Mouse (Mus musculus): ENCODE data around the gene Nipsnap3a. TPM values are rescaled to one million over a fixed set of nuclear protein-coding genes. Genes with fewer than 3 reads are reported as not detected.

The Nipsnap3a gene
- polyA plus RNA-seq (2015; fragmentation: Nextera tagmentation; extraction: Ambion mirVana) = not detected in 2 replicates

DNA sequence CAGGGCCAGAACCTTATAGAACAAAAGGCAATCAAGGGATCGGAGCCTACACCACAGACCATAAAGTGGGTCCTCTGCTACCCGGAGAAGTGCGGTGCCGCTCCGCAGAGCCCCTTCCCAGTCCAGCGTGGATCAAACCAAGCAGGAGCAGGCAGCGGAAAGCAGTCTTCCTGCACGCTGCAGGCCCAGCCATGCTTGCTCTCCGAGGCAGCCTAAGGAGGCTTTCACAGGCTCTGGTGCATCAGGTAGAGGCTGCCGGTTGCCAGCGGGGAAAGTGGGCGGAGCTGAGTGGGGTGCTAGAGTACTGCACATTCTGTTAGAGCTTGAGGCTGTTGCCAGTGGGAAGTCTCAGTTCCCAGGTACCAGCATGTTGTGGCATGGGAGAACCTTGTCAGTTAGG lies at the start of gene Nipsnap3a:
TSS of gene Nipsnap3a (plus strand) at position 25 of the 400 bp plus-strand sequence.
- Histone ChIP-seq H3K36me3 (ENCODE audit: control insufficient read depth, insufficient read depth) (no peaks in the 10 kb centered on the region), H3K4me1 (ENCODE audit: control insufficient read depth, low read depth, low read length) (no peaks in the 10 kb centered on the region), H3K9ac (ENCODE audit: low read depth, low read length) (no peak within 1 kb of the TSS), H3K27me3 (ENCODE audit: control insufficient read depth, insufficient read depth, low read depth, low read length) (no peaks in the 10 kb centered on the region), H3K4me2 (ENCODE audit: low read depth, low read length) (no peak within 1 kb of the TSS), H3K9me3 (replicated peaks; ENCODE audit: control insufficient read depth, low read length) (no peaks in the 10 kb centered on the region), H3K27ac (ENCODE audit: low read length) (no peak within 1 kb of the TSS), H3K4me3 (ENCODE audit: low read depth, low read length) (no peak within 1 kb of the TSS)
- WGBS (ENCODE audit: insufficient replicate concordance) = 27% methylated on average over 12 of the region's 12 CpGs
- no peak for ATAC-seq (ENCODE audit: low read depth)

GRCm38 (mm10) chr4:52946665-52947064 lies 42.4 kb upstream of the Nipsnap3a start:
- no peaks in the 10 kb centered on the region for H3K27me3 ChIP-seq (ENCODE audit: control insufficient read depth, insufficient read depth, low read depth, low read length)
- no peaks in the 10 kb centered on the region for H3K4me1 ChIP-seq (ENCODE audit: control insufficient read depth, low read depth, low read length)
- H3K9me3 ChIP-seq (replicated peaks; ENCODE audit: control insufficient read depth, low read length) = no peaks in the 10 kb centered on the region
- no peak overlapping the region for H3K4me3 ChIP-seq (ENCODE audit: low read depth, low read length)
- H3K4me2 ChIP-seq (ENCODE audit: low read depth, low read length) = no peak overlapping the region
- H3K9ac ChIP-seq (ENCODE audit: low read depth, low read length) = no peak overlapping the region
- H3K27ac ChIP-seq (ENCODE audit: low read length) = no peak overlapping the region
- no peaks in the 10 kb centered on the region for H3K36me3 ChIP-seq (ENCODE audit: control insufficient read depth, insufficient read depth)
- ATAC-seq (ENCODE audit: low read depth) = no peak

DNA sequence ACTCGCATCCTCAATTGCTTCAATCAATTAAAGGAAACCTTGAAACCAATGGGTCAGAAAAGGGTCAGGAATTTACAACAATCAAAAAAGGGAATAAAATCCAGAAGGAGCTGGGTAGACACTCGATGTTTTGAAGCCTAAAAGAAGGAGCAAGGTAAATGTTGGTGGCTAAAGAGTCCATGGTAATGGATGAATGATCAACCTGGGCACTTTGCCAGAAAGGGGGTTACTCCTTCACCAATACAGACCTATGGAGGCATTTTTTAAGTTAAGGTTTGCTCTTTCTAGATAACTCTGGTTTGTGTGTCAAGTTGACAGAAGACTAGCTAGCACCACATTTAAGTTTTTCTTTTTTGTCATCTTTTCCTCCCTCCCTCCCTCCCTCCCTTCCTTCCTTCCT lies 40.1 kb upstream of the Nipsnap3a start:
- WGBS (ENCODE audit: insufficient replicate concordance) = 48% methylated on average over 2 of the region's 2 CpGs

GRCm38 (mm10) chr4:52958693-52959092 lies 30.4 kb upstream of the Nipsnap3a start:
- no peak for ATAC-seq (ENCODE audit: low read depth)
- Histone ChIP-seq H3K36me3 (ENCODE audit: control insufficient read depth, insufficient read depth) (no peaks in the 10 kb centered on the region), H3K4me2 (ENCODE audit: low read depth, low read length) (no peak overlapping the region), H3K4me1 (ENCODE audit: control insufficient read depth, low read depth, low read length) (no peaks in the 10 kb centered on the region), H3K9ac (ENCODE audit: low read depth, low read length) (no peak overlapping the region), H3K27ac (ENCODE audit: low read length) (no peak overlapping the region), H3K4me3 (ENCODE audit: low read depth, low read length) (no peak overlapping the region), H3K27me3 (ENCODE audit: control insufficient read depth, insufficient read depth, low read depth, low read length) (no peaks in the 10 kb centered on the region), H3K9me3 (replicated peaks; ENCODE audit: control insufficient read depth, low read length) (no peaks in the 10 kb centered on the region)
- 43% methylated on average over 4 of the region's 4 CpGs for WGBS (ENCODE audit: insufficient replicate concordance)

More for the DNA sequence above, 40.1 kb upstream of the Nipsnap3a start:
- Histone ChIP-seq H3K9ac (ENCODE audit: low read depth, low read length) (no peak overlapping the region), H3K36me3 (ENCODE audit: control insufficient read depth, insufficient read depth) (no peaks in the 10 kb centered on the region), H3K4me2 (ENCODE audit: low read depth, low read length) (no peak overlapping the region), H3K27me3 (ENCODE audit: control insufficient read depth, insufficient read depth, low read depth, low read length) (no peaks in the 10 kb centered on the region), H3K27ac (ENCODE audit: low read length) (no peak overlapping the region), H3K4me3 (ENCODE audit: low read depth, low read length) (no peak overlapping the region), H3K4me1 (ENCODE audit: control insufficient read depth, low read depth, low read length) (no peaks in the 10 kb centered on the region), H3K9me3 (replicated peaks; ENCODE audit: control insufficient read depth, low read length) (no peaks in the 10 kb centered on the region)
- ATAC-seq (ENCODE audit: low read depth) = no peak

DNA sequence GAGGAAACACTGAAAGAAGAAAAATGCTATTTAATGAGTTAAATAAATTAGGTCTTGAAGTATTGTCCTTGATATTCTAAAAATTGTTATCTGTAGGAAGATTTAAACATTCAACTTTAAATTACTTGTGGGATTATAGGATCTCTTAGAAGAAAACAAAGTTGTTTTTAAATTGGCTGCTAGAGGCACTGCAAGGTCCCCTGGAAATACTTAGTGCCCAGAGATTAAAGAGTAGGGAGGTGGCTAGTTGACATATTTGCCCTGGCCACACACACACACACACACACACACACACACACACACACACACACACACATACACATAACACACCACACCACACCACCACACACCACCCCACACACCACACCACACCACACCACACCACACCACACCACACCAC lies 24.8 kb upstream of the Nipsnap3a start, which contains the start of gene Olfr270:
TSS of gene Olfr270 (plus strand) at position 301 of the 400 bp plus-strand sequence.
- H3K4me2 ChIP-seq (ENCODE audit: low read depth, low read length) = no peak within 1 kb of the TSS
- no peak within 1 kb of the TSS for H3K9ac ChIP-seq (ENCODE audit: low read depth, low read length)
- no peak for ATAC-seq (ENCODE audit: low read depth)
- no peak within 1 kb of the TSS for H3K27ac ChIP-seq (ENCODE audit: low read length)
- no peaks in the 10 kb centered on the region for H3K4me1 ChIP-seq (ENCODE audit: control insufficient read depth, low read depth, low read length)
- H3K4me3 ChIP-seq (ENCODE audit: low read depth, low read length) = no peak within 1 kb of the TSS
- no peaks in the 10 kb centered on the region for H3K9me3 ChIP-seq (replicated peaks; ENCODE audit: control insufficient read depth, low read length)
- no peaks in the 10 kb centered on the region for H3K27me3 ChIP-seq (ENCODE audit: control insufficient read depth, insufficient read depth, low read depth, low read length)
- H3K36me3 ChIP-seq (ENCODE audit: control insufficient read depth, insufficient read depth) = no peaks in the 10 kb centered on the region

DNA sequence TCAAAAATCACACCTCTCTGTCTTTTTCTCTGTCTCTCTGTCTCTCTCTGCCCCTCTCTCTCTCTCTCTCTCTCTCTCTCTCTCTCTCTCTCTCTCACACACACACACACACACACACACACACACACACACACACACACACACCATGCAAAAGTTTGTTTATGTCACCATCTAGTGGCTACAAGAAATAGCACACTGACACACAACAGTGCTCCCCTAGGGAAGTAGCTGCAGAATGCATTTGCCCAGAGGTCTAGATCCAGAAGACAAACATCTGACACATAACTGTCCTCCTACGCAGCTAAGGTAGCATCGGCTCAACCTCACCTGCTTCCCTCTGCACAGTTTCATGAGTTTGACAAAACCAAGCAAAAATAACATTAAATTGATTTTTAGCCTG lies 3.9 kb upstream of the Nipsnap3a start:
- Histone ChIP-seq H3K9me3 (replicated peaks; ENCODE audit: control insufficient read depth, low read length) (no peaks in the 10 kb centered on the region), H3K36me3 (ENCODE audit: control insufficient read depth, insufficient read depth) (no peaks in the 10 kb centered on the region), H3K4me2 (ENCODE audit: low read depth, low read length) (no peak overlapping the region), H3K9ac (ENCODE audit: low read depth, low read length) (no peak overlapping the region), H3K4me3 (ENCODE audit: low read depth, low read length) (no peak overlapping the region), H3K27ac (ENCODE audit: low read length) (no peak overlapping the region), H3K4me1 (ENCODE audit: control insufficient read depth, low read depth, low read length) (no peaks in the 10 kb centered on the region), H3K27me3 (ENCODE audit: control insufficient read depth, insufficient read depth, low read depth, low read length) (no peaks in the 10 kb centered on the region)
- ATAC-seq (ENCODE audit: low read depth) = no peak
- 50% methylated on average over 2 of the region's 2 CpGs for WGBS (ENCODE audit: insufficient replicate concordance)

- Histone ChIP-seq H3K36me3 (ENCODE audit: control insufficient read depth, insufficient read depth) (no peaks in the 10 kb centered on the region), H3K9me3 (replicated peaks; ENCODE audit: control insufficient read depth, low read length) (no peaks in the 10 kb centered on the region), H3K4me1 (ENCODE audit: control insufficient read depth, low read depth, low read length) (no peaks in the 10 kb centered on the region), H3K9ac (ENCODE audit: low read depth, low read length) (no peak overlapping the region), H3K27ac (ENCODE audit: low read length) (no peak overlapping the region), H3K4me2 (ENCODE audit: low read depth, low read length) (no peak overlapping the region), H3K27me3 (ENCODE audit: control insufficient read depth, insufficient read depth, low read depth, low read length) (no peaks in the 10 kb centered on the region), H3K4me3 (ENCODE audit: low read depth, low read length) (no peak overlapping the region)
- 63% methylated on average over 2 of the region's 2 CpGs for WGBS (ENCODE audit: insufficient replicate concordance)
- ATAC-seq (ENCODE audit: low read depth) = no peak
These were observed 2.8 kb upstream of the Nipsnap3a start for GRCm38 (mm10) chr4:52986266-52986665.

- H3K4me3 ChIP-seq (ENCODE audit: low read depth, low read length) = no peak overlapping the region
- ATAC-seq (ENCODE audit: low read depth) = no peak
- no peaks in the 10 kb centered on the region for H3K4me1 ChIP-seq (ENCODE audit: control insufficient read depth, low read depth, low read length)
- no peaks in the 10 kb centered on the region for H3K27me3 ChIP-seq (ENCODE audit: control insufficient read depth, insufficient read depth, low read depth, low read length)
- 77% methylated on average over 6 of the region's 6 CpGs for WGBS (ENCODE audit: insufficient replicate concordance)
- H3K4me2 ChIP-seq (ENCODE audit: low read depth, low read length) = no peak overlapping the region
- H3K27ac ChIP-seq (ENCODE audit: low read length) = no peak overlapping the region
- H3K36me3 ChIP-seq (ENCODE audit: control insufficient read depth, insufficient read depth) = no peaks in the 10 kb centered on the region
- H3K9ac ChIP-seq (ENCODE audit: low read depth, low read length) = no peak overlapping the region
- H3K9me3 ChIP-seq (replicated peaks; ENCODE audit: control insufficient read depth, low read length) = no peaks in the 10 kb centered on the region
These were observed 10.4 kb downstream of the Nipsnap3a start for GRCm38 (mm10) chr4:52999449-52999848.

- Histone ChIP-seq H3K36me3 (ENCODE audit: control insufficient read depth, insufficient read depth) (no peaks in the 10 kb centered on the region), H3K9me3 (replicated peaks; ENCODE audit: control insufficient read depth, low read length) (no peaks in the 10 kb centered on the region), H3K4me2 (ENCODE audit: low read depth, low read length) (no peak overlapping the region), H3K4me3 (ENCODE audit: low read depth, low read length) (no peak overlapping the region), H3K27ac (ENCODE audit: low read length) (no peak overlapping the region), H3K4me1 (ENCODE audit: control insufficient read depth, low read depth, low read length) (no peaks in the 10 kb centered on the region), H3K27me3 (ENCODE audit: control insufficient read depth, insufficient read depth, low read depth, low read length) (no peaks in the 10 kb centered on the region), H3K9ac (ENCODE audit: low read depth, low read length) (no peak overlapping the region)
- ATAC-seq (ENCODE audit: low read depth) = no peak
- WGBS (ENCODE audit: insufficient replicate concordance) = 22% methylated on average over 8 of the region's 8 CpGs
These were observed 11.1 kb downstream of the Nipsnap3a start for GRCm38 (mm10) chr4:53000154-53000553.

- Histone ChIP-seq H3K36me3 (ENCODE audit: control insufficient read depth, insufficient read depth) (no peaks in the 10 kb centered on the region), H3K9me3 (replicated peaks; ENCODE audit: control insufficient read depth, low read length) (no peaks in the 10 kb centered on the region), H3K4me3 (ENCODE audit: low read depth, low read length) (no peak overlapping the region), H3K9ac (ENCODE audit: low read depth, low read length) (no peak overlapping the region), H3K27me3 (ENCODE audit: control insufficient read depth, insufficient read depth, low read depth, low read length) (no peaks in the 10 kb centered on the region), H3K4me1 (ENCODE audit: control insufficient read depth, low read depth, low read length) (peaks cover 7% of the 10 kb centered on the region), H3K4me2 (ENCODE audit: low read depth, low read length) (no peak overlapping the region), H3K27ac (ENCODE audit: low read length) (no peak overlapping the region)
- 53% methylated on average over 4 of the region's 4 CpGs for WGBS (ENCODE audit: insufficient replicate concordance)
- no peak for ATAC-seq (ENCODE audit: low read depth)
These were observed 20.1 kb downstream of the Nipsnap3a start for GRCm38 (mm10) chr4:53009183-53009582.

All from liver, embryonic 16.5 days (tissue).